Mouse (Mus musculus) stomach, embryonic 16.5 days (tissue): ENCODE results near the gene Mipol1. TPM values are rescaled to one million over a fixed set of nuclear protein-coding genes. Genes with fewer than 3 reads are reported as not detected.

ENCODE experiments used
- ATAC-seq: fragments of 200-750 bp; cut with Nextera tagmentation; 2 replicates; pipeline ENCODE4 v1.8.0; 2017; ENCODE audit warnings: moderate number of reproducible peaks, moderate TSS enrichment; ENCODE audit not compliant: insufficient read depth, low FRiP score
- H3K27ac ChIP-seq: fragments of 300-500 bp; sonication (generic); 2 replicates; pipeline ENCODE4 v1.5.1; 2014; ENCODE audit warnings: low read length
- H3K27me3 ChIP-seq: fragments of 300-500 bp; sonication (generic); 2 replicates; pipeline ENCODE4 v1.6.1; 2014; ENCODE audit warnings: low read length, control low read depth, mixed read lengths; ENCODE audit not compliant: control insufficient read depth, insufficient read depth
- H3K36me3 ChIP-seq: fragments of 300-500 bp; sonication (generic); 2 replicates; pipeline ENCODE4 v1.6.1; 2014; ENCODE audit warnings: low read length; ENCODE audit not compliant: control insufficient read depth, insufficient read depth
- H3K4me1 ChIP-seq: fragments of 300-500 bp; sonication (generic); 2 replicates; pipeline ENCODE4 v1.6.1; 2014; ENCODE audit warnings: low read length, control low read depth, mixed read lengths; ENCODE audit not compliant: control insufficient read depth, insufficient read depth
- H3K4me2 ChIP-seq: fragments of 300-500 bp; sonication (generic); 2 replicates; pipeline ENCODE4 v1.6.1; 2014; ENCODE audit warnings: low read depth, low read length, mixed read lengths
- H3K4me3 ChIP-seq: fragments of 300-500 bp; sonication (generic); replicated peaks from 2 replicates; pipeline ENCODE4 v1.5.1; 2014; ENCODE audit warnings: mild to moderate bottlenecking, low read length
- H3K9ac ChIP-seq: fragments of 300-500 bp; sonication (generic); 2 replicates; pipeline ENCODE4 v1.6.1; 2014; ENCODE audit warnings: low read length
- H3K9me3 ChIP-seq: fragments of 300-500 bp; sonication (generic); replicated peaks from 2 replicates; pipeline ENCODE4 v1.6.1; 2016; ENCODE audit warnings: low read length, control low read depth; ENCODE audit not compliant: control insufficient read depth
- WGBS: fragments of 180-500 bp; shearing (Covaris S2); extraction: QIAGEN DNeasy Blood & Tissue Kit; methylation state at CpG from one replicate; pipeline ENCODE4 v1.1.7; 2014; 5-methylcytosine and 5-hydroxymethylcytosine counted together
- polyA plus RNA-seq: library from polyadenylated mRNA; unstranded; fragments of >200 nt; fragmentation: Nextera tagmentation; extraction: Ambion mirVana; gene quantifications from 2 replicates; pipeline ENCODE4 v1.2.1, GENCODE M21; 2015

Mipol1 gene
- polyA plus RNA-seq, 1 experiment from 2014 or later, result 11.1 TPM

DNA sequence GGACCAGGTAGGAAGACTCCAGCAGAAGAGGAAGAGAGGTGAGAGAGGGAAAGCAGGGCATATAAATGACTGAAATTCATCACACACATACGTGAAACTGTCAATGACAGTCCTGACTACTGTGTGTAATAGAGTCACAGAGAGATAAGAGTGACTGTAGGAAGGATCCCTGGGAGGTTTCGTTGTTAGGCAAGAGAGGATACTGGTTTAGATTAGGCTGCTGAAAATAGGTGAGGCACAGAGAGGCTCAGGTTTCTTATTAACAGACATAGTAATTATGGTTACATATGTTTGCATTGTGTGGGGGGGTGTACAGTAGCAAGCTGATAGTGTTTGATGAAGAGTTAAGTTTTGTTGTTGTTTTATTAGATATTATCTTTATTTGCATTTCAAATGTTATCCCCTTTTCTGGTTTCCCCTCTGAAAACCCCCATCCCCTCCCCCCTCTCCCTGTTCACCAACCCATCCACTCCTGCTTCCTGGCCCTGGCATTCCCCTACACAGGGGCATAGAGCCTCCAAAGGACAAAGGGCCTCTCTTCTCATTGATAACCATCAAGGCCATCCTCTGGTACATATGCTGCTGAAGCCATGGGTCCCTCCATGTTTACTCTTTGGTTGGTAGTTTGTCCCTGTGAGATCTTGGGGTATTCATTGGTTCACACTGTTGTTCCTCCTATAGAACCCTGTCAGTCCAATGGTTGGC is 157.5 kb downstream of the Mipol1 start:
- Histone ChIP-seq H3K4me2 (no peak overlapping the region), H3K9ac (no peak overlapping the region), H3K4me1 (no peaks in the 10 kb centered on the region), H3K36me3 (no peaks in the 10 kb centered on the region), H3K27me3 (no peaks in the 10 kb centered on the region), H3K9me3 (no peaks in the 10 kb centered on the region), H3K4me3 (no peak overlapping the region), H3K27ac (no peak overlapping the region)
- WGBS, result 75% methylated on average over 2 of the region's 2 CpGs
- ATAC-seq, result no peak

DNA sequence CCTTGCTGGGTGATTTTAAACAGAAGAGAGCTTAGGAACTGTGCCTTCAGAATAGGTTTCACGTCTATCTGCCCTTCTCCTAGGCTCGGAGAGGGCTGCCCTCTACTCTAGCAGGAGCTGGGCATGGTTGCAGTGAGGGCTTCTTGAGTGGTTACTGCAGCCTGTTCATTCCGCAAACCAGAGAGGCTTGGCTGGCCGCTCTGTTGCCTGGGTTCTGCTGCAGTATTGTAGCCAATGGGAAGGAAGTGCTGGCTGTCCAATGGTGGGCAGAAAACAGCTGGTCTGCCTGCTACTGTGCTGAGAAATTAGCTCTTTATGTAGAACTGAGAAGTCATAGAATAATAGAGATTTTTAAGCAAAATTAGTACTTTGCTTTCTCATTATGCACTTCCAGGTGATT is 169.3 kb downstream of the Mipol1 start:
- H3K4me3 ChIP-seq, result no peak overlapping the region
- H3K27me3 ChIP-seq, result no peaks in the 10 kb centered on the region
- H3K27ac ChIP-seq, result no peak overlapping the region
- H3K36me3 ChIP-seq, result no peaks in the 10 kb centered on the region
- H3K4me2 ChIP-seq, result no peak overlapping the region
- H3K9ac ChIP-seq, result no peak overlapping the region
- no peaks in the 10 kb centered on the region for H3K4me1 ChIP-seq
- no peak for ATAC-seq
- H3K9me3 ChIP-seq, result no peaks in the 10 kb centered on the region
- WGBS, result 56% methylated on average over 4 of the region's 4 CpGs

DNA sequence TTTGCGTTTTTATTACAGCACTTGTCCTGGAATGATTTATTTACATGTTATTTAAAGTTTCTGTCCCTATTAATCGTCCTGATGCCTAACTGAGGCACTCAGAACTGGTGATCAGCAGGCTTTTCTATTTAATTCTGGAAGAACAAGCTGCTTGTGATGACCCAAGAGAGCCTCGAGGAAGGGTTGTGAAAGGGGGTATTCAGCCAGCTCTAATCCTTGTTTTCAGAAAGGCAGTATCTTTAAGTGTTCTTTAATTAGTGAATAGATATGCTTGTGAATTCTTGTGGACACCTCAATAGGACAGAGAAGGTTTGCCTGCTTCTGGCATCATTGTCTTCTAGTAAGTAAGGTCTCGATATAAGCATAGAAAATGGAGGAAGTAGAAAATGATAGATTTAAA is 170.0 kb downstream of the Mipol1 start:
- no peak overlapping the region for H3K4me3 ChIP-seq
- no peak overlapping the region for H3K4me2 ChIP-seq
- H3K36me3 ChIP-seq, result no peaks in the 10 kb centered on the region
- ATAC-seq, result no peak
- no peak overlapping the region for H3K9ac ChIP-seq
- H3K9me3 ChIP-seq, result no peaks in the 10 kb centered on the region
- H3K4me1 ChIP-seq, result no peaks in the 10 kb centered on the region
- no peak overlapping the region for H3K27ac ChIP-seq
- H3K27me3 ChIP-seq, result no peaks in the 10 kb centered on the region
- WGBS, result 50% methylated on average over 4 of the region's 4 CpGs

DNA sequence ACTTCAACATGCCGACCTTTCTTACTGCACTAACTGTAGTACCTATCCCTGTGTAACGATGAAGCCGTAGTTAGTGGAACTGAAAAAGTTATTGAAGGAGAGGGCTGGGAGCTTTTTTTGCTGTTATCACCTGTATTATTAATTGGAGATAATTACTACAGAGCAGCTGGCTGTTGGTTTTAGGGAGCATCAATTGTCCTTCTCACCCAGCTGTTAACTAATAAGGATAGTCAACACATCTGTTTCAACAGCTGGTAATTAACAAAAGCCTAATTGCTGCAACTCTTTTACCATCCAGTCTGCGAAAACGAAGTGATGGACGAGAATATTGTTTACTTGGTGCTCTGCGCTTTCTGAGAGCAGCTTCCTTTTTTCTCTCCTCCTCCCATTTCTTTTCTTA is 170.9 kb downstream of the Mipol1 start:
- Histone ChIP-seq H3K4me1 (no peaks in the 10 kb centered on the region), H3K9me3 (no peaks in the 10 kb centered on the region), H3K36me3 (no peaks in the 10 kb centered on the region), H3K9ac (no peak overlapping the region), H3K4me2 (no peak overlapping the region), H3K27ac (no peak overlapping the region), H3K27me3 (no peaks in the 10 kb centered on the region), H3K4me3 (no peak overlapping the region)
- WGBS, result 39% methylated on average over 7 of the region's 7 CpGs
- ATAC-seq, result no peak

DNA sequence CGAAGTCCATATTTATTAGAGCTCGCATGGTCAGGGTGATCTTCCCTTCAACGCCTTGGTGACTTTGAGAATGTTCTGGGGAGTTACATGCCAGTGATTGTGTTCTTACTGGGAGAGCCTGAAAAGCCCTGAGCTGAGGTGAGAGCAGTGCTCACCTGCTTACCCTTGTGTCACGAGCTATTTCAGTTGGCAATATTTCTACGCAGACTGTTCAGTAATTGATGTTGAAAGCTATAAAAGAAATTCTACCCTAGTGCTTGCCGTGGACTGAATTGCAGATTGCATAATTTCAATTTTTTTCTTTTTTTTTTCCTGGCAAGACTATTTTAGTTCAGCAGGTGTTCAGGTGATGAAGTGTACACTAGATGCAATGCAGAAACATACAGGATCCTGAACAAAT is 172.1 kb downstream of the Mipol1 start:
- WGBS, result 71% methylated on average over 6 of the region's 6 CpGs
- H3K36me3 ChIP-seq, result no peaks in the 10 kb centered on the region
- no peaks in the 10 kb centered on the region for H3K27me3 ChIP-seq
- no peak overlapping the region for H3K4me2 ChIP-seq
- no peaks in the 10 kb centered on the region for H3K4me1 ChIP-seq
- ATAC-seq, result no peak
- no peak overlapping the region for H3K4me3 ChIP-seq
- H3K9ac ChIP-seq, result no peak overlapping the region
- H3K27ac ChIP-seq, result no peak overlapping the region
- H3K9me3 ChIP-seq, result no peaks in the 10 kb centered on the region

DNA sequence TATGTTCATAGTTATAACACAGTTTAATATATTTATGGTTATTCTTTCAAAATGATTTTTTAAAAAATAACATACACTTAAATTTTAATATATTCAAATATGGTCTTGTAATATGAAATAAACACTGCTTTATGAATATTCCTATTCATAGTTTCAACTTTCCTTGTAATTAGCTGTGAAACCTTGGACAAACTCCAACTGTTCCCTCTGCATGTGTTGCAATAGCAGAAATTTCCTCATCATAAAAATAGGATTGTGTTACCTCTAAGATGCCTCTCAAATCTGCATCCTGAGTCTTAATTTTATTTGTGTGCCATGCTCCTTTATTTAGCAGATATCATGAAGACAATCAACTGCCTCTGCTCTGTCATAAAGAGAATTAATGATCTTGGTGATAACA is 179.7 kb downstream of the Mipol1 start:
- ATAC-seq, result no peak
- no peaks in the 10 kb centered on the region for H3K36me3 ChIP-seq
- H3K4me2 ChIP-seq, result no peak overlapping the region
- H3K27ac ChIP-seq, result no peak overlapping the region
- no peak overlapping the region for H3K4me3 ChIP-seq
- H3K27me3 ChIP-seq, result no peaks in the 10 kb centered on the region
- H3K4me1 ChIP-seq, result no peaks in the 10 kb centered on the region
- no peak overlapping the region for H3K9ac ChIP-seq
- H3K9me3 ChIP-seq, result no peaks in the 10 kb centered on the region

DNA sequence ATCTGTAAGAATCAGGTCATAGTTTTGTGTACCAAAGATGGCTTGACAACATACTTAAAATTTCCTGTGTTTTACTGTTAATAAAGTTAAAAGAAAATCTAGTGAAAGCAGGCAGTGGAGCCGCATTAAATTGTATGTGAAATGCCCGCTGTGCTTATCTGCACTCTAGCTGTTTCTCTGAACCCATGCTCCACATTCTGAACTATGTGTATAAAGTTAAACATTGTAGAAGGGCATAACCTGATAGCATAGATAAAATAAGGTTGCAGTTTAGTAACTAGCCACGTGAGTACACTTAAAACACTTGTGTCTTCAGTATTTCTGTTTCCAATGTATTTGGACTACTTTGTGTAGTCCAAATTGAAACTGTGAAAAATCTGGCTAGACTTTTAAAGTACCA is 183.6 kb downstream of the Mipol1 start:
- H3K9me3 ChIP-seq, result no peaks in the 10 kb centered on the region
- no peak overlapping the region for H3K9ac ChIP-seq
- ATAC-seq, result peak; percentile 69; the same call in 1 of the 2 replicates
- no peaks in the 10 kb centered on the region for H3K36me3 ChIP-seq
- no peaks in the 10 kb centered on the region for H3K27me3 ChIP-seq
- H3K27ac ChIP-seq, result peak overlapping the region; percentile 52; the same call in 1 of the 2 replicates
- WGBS, result 50% methylated on average over 3 of the region's 3 CpGs
- H3K4me2 ChIP-seq, result peak overlapping the region; percentile 1; the same call in 1 of the 2 replicates
- H3K4me1 ChIP-seq, result no peaks in the 10 kb centered on the region
- no peak overlapping the region for H3K4me3 ChIP-seq

DNA sequence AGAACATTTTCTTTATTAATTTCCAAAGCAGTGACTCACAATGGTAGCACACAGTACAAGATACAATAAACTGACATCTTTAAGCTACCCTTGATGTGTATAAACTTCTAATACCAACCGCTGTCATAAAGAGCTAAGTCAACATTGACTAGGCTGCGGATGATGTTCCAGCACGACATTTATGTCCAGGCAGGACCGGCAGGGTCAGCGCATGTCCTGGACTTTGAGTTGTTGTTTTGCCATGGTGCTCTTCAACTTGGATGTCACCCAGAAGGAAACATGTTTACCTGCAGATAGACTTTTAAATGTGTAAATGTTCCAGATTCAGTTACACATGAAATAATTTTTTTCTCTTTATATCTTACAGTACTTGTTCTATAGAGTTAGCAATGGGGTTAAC is 194.7 kb downstream of the Mipol1 start:
- no peak overlapping the region for H3K27ac ChIP-seq
- no peaks in the 10 kb centered on the region for H3K9me3 ChIP-seq
- H3K4me3 ChIP-seq, result no peak overlapping the region
- no peak overlapping the region for H3K9ac ChIP-seq
- no peaks in the 10 kb centered on the region for H3K27me3 ChIP-seq
- ATAC-seq, result no peak
- 87% methylated on average over 5 of the region's 5 CpGs for WGBS
- H3K36me3 ChIP-seq, result no peaks in the 10 kb centered on the region
- H3K4me1 ChIP-seq, result no peaks in the 10 kb centered on the region
- no peak overlapping the region for H3K4me2 ChIP-seq

DNA sequence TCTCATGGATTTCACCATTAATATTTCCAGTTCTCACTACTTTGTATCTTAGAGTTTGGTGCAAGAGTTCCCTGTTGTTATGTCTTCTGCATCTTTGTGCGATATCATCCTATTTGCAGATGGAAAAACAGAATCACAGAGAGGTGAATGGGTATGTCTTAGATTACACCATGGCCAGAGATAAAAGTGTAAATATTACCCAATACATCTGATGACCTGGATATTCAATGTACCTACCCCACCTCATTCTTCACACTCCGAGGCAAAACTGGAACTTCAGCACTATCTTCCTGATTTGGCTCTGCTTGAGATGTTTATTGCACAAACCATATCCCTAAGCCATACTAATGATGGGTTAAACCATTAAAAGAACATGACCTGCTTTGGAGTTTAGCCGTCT is 198.0 kb downstream of the Mipol1 start:
- ATAC-seq, result no peak
- 70% methylated on average over 3 of the region's 3 CpGs for WGBS

More for the DNA sequence above, 198.0 kb downstream of the Mipol1 start:
- Histone ChIP-seq H3K9ac (no peak overlapping the region), H3K4me2 (no peak overlapping the region), H3K9me3 (no peaks in the 10 kb centered on the region), H3K4me3 (no peak overlapping the region), H3K36me3 (no peaks in the 10 kb centered on the region), H3K27ac (no peak overlapping the region), H3K4me1 (no peaks in the 10 kb centered on the region), H3K27me3 (no peaks in the 10 kb centered on the region)
